Mouse (Mus musculus) intestine, embryonic 15.5 days (tissue): ENCODE measurements at regions not wholly inside any gene's neighbourhood (a gene's known extent, or its start where the extent isn't known, plus 50 kb on each side); places are given as distances from the start of the nearest gene placed in this dataset.

Experiments
- ATAC-seq: fragments of 200-750 bp; cut with Nextera tagmentation; 2 replicates; pipeline ENCODE4 v1.8.0; 2017; ENCODE audit warnings: moderate TSS enrichment, moderate library complexity
- H3K27ac ChIP-seq: fragments of 300-500 bp; sonication (generic); 2 replicates; pipeline ENCODE4 v1.5.1; 2015; ENCODE audit warnings: mild to moderate bottlenecking, inconsistent platforms
- H3K27me3 ChIP-seq: fragments of 300-500 bp; sonication (generic); replicated peaks from 2 replicates; pipeline ENCODE4 v1.6.1; 2015; ENCODE audit warnings: inconsistent platforms
- H3K36me3 ChIP-seq: fragments of 300-500 bp; sonication (generic); 2 replicates; pipeline ENCODE4 v1.6.1; 2015; ENCODE audit warnings: inconsistent platforms
- H3K4me1 ChIP-seq: fragments of 300-500 bp; sonication (generic); replicated peaks from 2 replicates; pipeline ENCODE4 v1.6.1; 2015; ENCODE audit warnings: inconsistent platforms
- H3K4me2 ChIP-seq: fragments of 300-500 bp; sonication (generic); replicated peaks from 2 replicates; pipeline ENCODE4 v1.6.1; 2015; ENCODE audit warnings: mild to moderate bottlenecking, inconsistent platforms
- H3K4me3 ChIP-seq: fragments of 300-500 bp; sonication (generic); replicated peaks from 2 replicates; pipeline ENCODE4 v1.5.1; 2015; ENCODE audit warnings: inconsistent platforms
- H3K9ac ChIP-seq: fragments of 300-500 bp; sonication (generic); 2 replicates; pipeline ENCODE4 v1.6.1; 2015; ENCODE audit warnings: inconsistent platforms
- H3K9me3 ChIP-seq: fragments of 300-500 bp; sonication (generic); 2 replicates; pipeline ENCODE4 v1.6.1; 2016; ENCODE audit warnings: inconsistent platforms
- WGBS: fragments of 180-500 bp; shearing (Covaris S2); methylation state at CpG from one replicate; pipeline ENCODE4 v1.1.7; 2015; 5-methylcytosine and 5-hydroxymethylcytosine counted together

DNA sequence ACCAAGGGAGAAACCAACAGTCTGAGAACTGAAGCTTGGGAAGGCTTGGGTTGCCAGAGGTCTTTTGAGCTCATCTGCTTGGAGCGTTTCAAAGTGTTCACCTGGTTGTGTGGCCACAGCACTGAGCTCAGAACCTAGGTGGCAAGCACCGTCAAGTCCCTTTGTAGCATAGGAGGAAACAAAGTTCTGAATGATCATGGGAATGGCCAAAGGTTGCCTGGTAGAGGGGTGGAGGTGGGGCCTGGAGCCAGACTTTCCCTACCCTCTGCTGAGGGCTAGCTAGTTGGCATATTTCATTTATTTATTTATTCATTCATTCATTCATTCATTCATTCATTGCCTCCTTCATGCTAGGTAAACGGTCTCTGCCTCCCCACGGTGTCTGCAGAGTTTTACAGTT, 134.9 kb upstream of the 1600014C23Rik start:
- H3K36me3 ChIP-seq, result no peaks in the 10 kb centered on the region
- no peak overlapping the region for H3K4me2 ChIP-seq
- H3K9ac ChIP-seq, result no peak overlapping the region
- no peak overlapping the region for H3K4me3 ChIP-seq
- ATAC-seq, result no peak
- peaks cover 57% of the 10 kb centered on the region for H3K4me1 ChIP-seq
- WGBS, result 69% methylated on average over 4 of the region's 4 CpGs
- 0 out of 2 replicates have a peak, but pooled peaks cover 3% of the 10 kb centered on the region for H3K27me3 ChIP-seq
- H3K9me3 ChIP-seq, result no peaks in the 10 kb centered on the region
- no peak overlapping the region; the same call in 1 of the 2 replicates for H3K27ac ChIP-seq

DNA sequence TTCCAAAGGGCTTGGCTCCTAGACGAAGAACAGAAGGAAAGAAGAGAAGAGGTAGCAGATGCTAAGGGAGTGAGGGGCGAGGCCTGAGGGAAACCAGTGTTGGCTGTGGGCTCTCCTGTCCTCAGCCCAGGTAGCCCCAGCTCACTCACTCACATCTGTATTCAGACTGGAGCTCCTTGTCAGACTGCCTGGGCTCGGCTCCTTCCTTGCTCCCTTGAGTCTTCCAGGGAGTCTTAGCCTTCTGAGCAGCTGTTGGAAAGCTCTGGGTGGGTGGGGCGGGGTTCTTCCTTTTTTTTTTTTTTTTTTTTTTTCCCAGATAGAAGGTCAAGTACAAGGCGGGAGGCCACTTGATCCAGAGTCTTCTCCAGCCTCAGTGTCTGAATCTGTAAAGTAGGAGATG, 134.1 kb upstream of the 1600014C23Rik start:
- Histone ChIP-seq H3K9me3 (no peaks in the 10 kb centered on the region), H3K27ac (no peak overlapping the region), H3K27me3 (no peaks in the 10 kb centered on the region), H3K9ac (no peak overlapping the region), H3K4me1 (peaks cover 53% of the 10 kb centered on the region), H3K4me3 (no peak overlapping the region), H3K4me2 (no peak overlapping the region), H3K36me3 (no peaks in the 10 kb centered on the region)
- WGBS, result 66% methylated on average over 5 of the region's 5 CpGs
- no peak for ATAC-seq

DNA sequence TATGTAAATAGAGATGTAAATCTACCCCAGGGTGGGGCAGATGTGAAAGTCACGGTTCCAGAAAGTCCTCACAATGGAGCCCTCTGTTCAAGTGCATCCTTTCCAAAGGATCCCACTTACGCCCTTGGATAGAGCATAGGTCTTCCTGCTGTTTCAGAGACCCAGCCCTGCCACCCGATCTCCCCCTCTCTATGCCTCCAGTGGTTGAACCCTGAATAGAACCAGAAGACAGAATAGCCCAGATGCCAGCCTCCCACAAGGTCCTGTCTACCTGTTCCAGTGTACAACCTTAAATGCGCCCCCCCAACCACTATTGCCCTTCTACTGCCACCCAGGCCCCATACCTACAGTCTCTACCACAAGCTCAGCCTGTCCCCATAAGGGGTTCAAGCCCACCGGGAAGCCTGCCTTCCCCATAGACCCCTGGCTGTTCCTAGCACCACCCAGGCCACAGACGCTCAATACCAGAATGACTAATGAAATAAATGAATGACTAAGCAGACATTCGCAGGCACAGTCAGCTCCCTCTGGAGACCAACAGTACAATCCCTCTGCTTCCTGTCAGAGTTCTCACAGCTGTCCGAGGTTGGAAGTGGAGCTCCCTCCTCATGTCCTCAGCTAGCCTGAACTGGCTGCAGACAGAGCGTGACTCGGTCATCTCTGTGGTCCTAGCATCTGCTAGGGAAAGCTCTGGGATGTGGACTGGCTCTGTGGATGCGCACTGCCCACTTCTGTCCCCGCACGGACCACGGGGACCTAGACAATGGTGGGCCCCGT, 133.4 kb upstream of the 1600014C23Rik start:
- peaks cover 47% of the 10 kb centered on the region for H3K4me1 ChIP-seq
- H3K4me3 ChIP-seq, result no peak overlapping the region
- H3K9ac ChIP-seq, result no peak overlapping the region
- 70% methylated on average over 15 of the region's 15 CpGs for WGBS
- no peaks in the 10 kb centered on the region for H3K36me3 ChIP-seq
- H3K27me3 ChIP-seq, result no peaks in the 10 kb centered on the region
- H3K9me3 ChIP-seq, result no peaks in the 10 kb centered on the region
- no peak overlapping the region for H3K27ac ChIP-seq
- ATAC-seq, result no peak
- H3K4me2 ChIP-seq, result no peak overlapping the region

DNA sequence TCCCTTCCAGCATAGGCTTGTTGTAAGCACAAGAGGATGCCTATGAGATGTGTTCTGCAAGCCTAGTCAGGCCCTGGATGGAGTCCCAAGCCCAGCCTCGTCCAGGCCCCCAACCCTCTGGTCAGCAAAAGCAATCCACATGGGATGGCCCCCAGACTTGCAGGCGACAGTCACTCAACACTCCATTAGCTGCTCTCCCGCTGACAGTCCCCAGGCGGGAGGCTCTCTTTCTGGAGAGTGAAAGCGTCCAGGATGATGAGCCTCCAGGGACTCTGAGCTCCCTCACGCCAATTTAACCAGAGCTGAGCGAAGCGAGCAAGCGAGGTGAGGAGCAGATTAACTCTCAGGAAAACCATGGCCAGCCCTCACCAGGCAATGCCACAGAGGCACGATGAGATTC, 132.7 kb upstream of the 1600014C23Rik start:
- no peak overlapping the region for H3K4me3 ChIP-seq
- no peak for ATAC-seq
- H3K36me3 ChIP-seq, result no peaks in the 10 kb centered on the region
- no peaks in the 10 kb centered on the region for H3K27me3 ChIP-seq
- no peak overlapping the region for H3K4me2 ChIP-seq
- H3K4me1 ChIP-seq, result peaks cover 40% of the 10 kb centered on the region
- no peak overlapping the region for H3K27ac ChIP-seq
- H3K9me3 ChIP-seq, result no peaks in the 10 kb centered on the region
- no peak overlapping the region for H3K9ac ChIP-seq
- 57% methylated on average over 10 of the region's 10 CpGs for WGBS

GRCm38 (mm10) chr17:45865944-45866343, 132.3 kb upstream of the 1600014C23Rik start:
- Histone ChIP-seq H3K4me1 (peaks cover 39% of the 10 kb centered on the region), H3K27ac (no peak overlapping the region), H3K27me3 (no peaks in the 10 kb centered on the region), H3K9ac (no peak overlapping the region), H3K4me3 (no peak overlapping the region), H3K4me2 (no peak overlapping the region), H3K9me3 (no peaks in the 10 kb centered on the region), H3K36me3 (no peaks in the 10 kb centered on the region)
- ATAC-seq, result no peak
- WGBS, result 59% methylated on average over 6 of the region's 6 CpGs

- WGBS, result 73% methylated on average over 10 of the region's 10 CpGs
- no peak overlapping the region for H3K9ac ChIP-seq
- ATAC-seq, result no peak
Observed at GRCm38 (mm10) chr17:45863471-45864205, 130.0 kb upstream of the 1600014C23Rik start.

GRCm38 (mm10) chr17:45863031-45863430, 129.4 kb upstream of the 1600014C23Rik start:
- no peak for ATAC-seq
- Histone ChIP-seq H3K9me3 (no peaks in the 10 kb centered on the region), H3K4me2 (no peak overlapping the region), H3K36me3 (no peaks in the 10 kb centered on the region), H3K9ac (no peak overlapping the region), H3K27ac (no peak overlapping the region), H3K4me3 (no peak overlapping the region), H3K4me1 (peaks cover 27% of the 10 kb centered on the region), H3K27me3 (no peaks in the 10 kb centered on the region)
- 84% methylated on average over 3 of the region's 3 CpGs for WGBS

More at GRCm38 (mm10) chr17:45863471-45864205, 130.0 kb upstream of the 1600014C23Rik start:
- H3K9me3 ChIP-seq, result no peaks in the 10 kb centered on the region
- H3K4me2 ChIP-seq, result no peak overlapping the region
- peaks cover 30% of the 10 kb centered on the region for H3K4me1 ChIP-seq
- H3K36me3 ChIP-seq, result no peaks in the 10 kb centered on the region
- H3K27me3 ChIP-seq, result no peaks in the 10 kb centered on the region
- H3K27ac ChIP-seq, result no peak overlapping the region
- H3K4me3 ChIP-seq, result no peak overlapping the region

DNA sequence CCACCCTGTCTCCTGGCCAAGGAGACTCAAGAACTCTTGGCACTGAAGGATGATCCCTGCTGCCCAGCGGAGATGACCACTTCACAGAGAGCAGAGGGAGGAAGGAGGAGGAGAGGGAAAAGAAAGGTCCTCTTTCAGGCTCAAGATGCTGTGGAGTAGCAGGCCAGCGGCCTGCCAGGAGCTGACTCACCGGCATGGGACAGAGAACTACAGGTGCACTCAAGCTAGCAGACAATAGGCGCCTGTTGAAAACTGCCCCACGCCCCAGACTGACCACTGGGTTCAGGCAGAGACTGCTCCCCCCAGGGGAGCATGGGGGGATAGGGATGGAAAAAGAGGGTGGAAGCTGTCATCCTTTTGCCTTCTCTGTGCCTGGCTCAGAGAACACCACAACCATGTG, 125.8 kb upstream of the 1600014C23Rik start:
- no peak overlapping the region for H3K4me2 ChIP-seq
- WGBS, result 90% methylated on average over 5 of the region's 5 CpGs
- H3K9me3 ChIP-seq, result no peaks in the 10 kb centered on the region
- H3K27me3 ChIP-seq, result no peaks in the 10 kb centered on the region
- no peaks in the 10 kb centered on the region for H3K36me3 ChIP-seq
- no peak overlapping the region for H3K4me3 ChIP-seq
- no peak overlapping the region for H3K27ac ChIP-seq
- H3K9ac ChIP-seq, result no peak overlapping the region
- H3K4me1 ChIP-seq, result peaks cover 5% of the 10 kb centered on the region
- ATAC-seq, result no peak

- Histone ChIP-seq H3K4me1 (no peaks in the 10 kb centered on the region), H3K36me3 (no peaks in the 10 kb centered on the region), H3K9me3 (no peaks in the 10 kb centered on the region), H3K27ac (no peak overlapping the region), H3K4me3 (no peak overlapping the region), H3K9ac (no peak overlapping the region), H3K27me3 (no peaks in the 10 kb centered on the region), H3K4me2 (no peak overlapping the region)
- ATAC-seq, result no peak
- WGBS, result 83% methylated on average over 21 of the region's 21 CpGs
Observed at GRCm38 (mm10) chr17:45853931-45854653, 120.4 kb upstream of the 1600014C23Rik start.

DNA sequence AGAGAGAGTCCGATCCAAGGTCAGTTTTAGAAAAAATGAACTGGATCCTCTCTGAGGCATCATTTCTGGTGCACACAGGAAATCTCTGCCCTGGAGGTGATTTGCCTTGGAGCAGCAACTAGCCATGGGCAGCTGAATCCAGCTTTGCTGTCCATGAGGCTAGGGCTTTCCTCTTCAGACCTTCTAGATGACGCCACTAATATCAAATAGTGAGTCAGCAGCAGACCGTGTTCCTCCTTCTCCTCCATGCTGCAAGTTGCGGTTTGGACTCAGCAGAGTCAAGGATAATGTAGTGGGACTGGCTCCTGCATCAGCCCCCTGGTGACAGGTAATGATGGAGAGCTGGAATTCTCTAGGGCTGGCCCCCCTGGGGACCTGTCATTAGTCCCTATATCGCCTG, 118.8 kb upstream of the 1600014C23Rik start:
- H3K4me2 ChIP-seq, result no peak overlapping the region
- H3K27ac ChIP-seq, result no peak overlapping the region
- H3K36me3 ChIP-seq, result no peaks in the 10 kb centered on the region
- no peak overlapping the region for H3K4me3 ChIP-seq
- H3K4me1 ChIP-seq, result no peaks in the 10 kb centered on the region
- H3K9me3 ChIP-seq, result no peaks in the 10 kb centered on the region
- no peak overlapping the region for H3K9ac ChIP-seq
- ATAC-seq, result no peak
- 60% methylated on average over 5 of the region's 5 CpGs for WGBS
- H3K27me3 ChIP-seq, result no peaks in the 10 kb centered on the region

- Histone ChIP-seq H3K4me3 (no peak overlapping the region), H3K36me3 (no peaks in the 10 kb centered on the region), H3K4me2 (no peak overlapping the region), H3K27me3 (no peaks in the 10 kb centered on the region), H3K9me3 (no peaks in the 10 kb centered on the region), H3K27ac (no peak overlapping the region), H3K4me1 (no peaks in the 10 kb centered on the region), H3K9ac (no peak overlapping the region)
- 64% methylated on average over 8 of the region's 8 CpGs for WGBS
- ATAC-seq, result no peak
Observed at GRCm38 (mm10) chr17:45851723-45852396, 118.2 kb upstream of the 1600014C23Rik start.

DNA sequence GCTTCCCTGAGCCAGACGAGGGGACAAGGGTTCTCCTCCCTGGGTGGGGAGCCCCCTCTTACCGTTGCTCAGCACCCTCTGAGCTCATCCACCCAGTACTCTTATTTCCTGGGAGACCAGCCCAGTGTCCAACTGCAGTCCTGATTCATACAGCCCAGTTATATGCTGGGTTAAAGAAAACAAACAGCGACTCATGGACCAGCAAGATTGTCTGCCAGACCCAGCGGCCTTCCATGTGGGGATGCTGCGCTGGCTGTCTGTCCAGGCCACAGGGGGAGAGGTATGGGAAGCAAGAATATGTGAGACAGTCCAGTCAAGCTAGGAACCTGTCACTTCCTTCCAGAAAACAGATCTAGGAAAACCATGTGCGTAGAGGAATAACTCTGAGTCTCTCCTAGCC, 117.3 kb upstream of the 1600014C23Rik start:
- Histone ChIP-seq H3K4me1 (no peaks in the 10 kb centered on the region), H3K27ac (no peak overlapping the region), H3K36me3 (no peaks in the 10 kb centered on the region), H3K27me3 (no peaks in the 10 kb centered on the region), H3K9me3 (no peaks in the 10 kb centered on the region; the same call in 1 of the 2 replicates), H3K9ac (no peak overlapping the region), H3K4me2 (no peak overlapping the region), H3K4me3 (no peak overlapping the region)
- WGBS, result 70% methylated on average over 6 of the region's 6 CpGs
- no peak for ATAC-seq
